Mouse (Mus musculus): ENCODE measurements around the gene Ctsd. TPM values are rescaled to one million over a fixed set of nuclear protein-coding genes. Genes with fewer than 3 reads are reported as not detected.

Gene Ctsd
- polyA plus RNA-seq, 1 experiment from 2014 or later: 132 TPM

GRCm38 (mm10) chr7:142370937-142371336, 16.9 kb downstream of the Ctsd start:
- Histone ChIP-seq H3K27ac (no peak overlapping the region), H3K9me3 (no peaks in the 10 kb centered on the region), H3K36me3 (replicated peaks) (peaks cover 3% of the 10 kb centered on the region), H3K4me3 (replicated peaks) (no peak overlapping the region), H3K4me1 (peaks cover 13% of the 10 kb centered on the region), H3K9ac (no peak overlapping the region), H3K4me2 (no peak overlapping the region), H3K27me3 (peaks cover 65% of the 10 kb centered on the region)
- ATAC-seq (ENCODE audit: low FRiP score): no peak
- 85% methylated on average over 18 of the region's 18 CpGs for WGBS

DNA sequence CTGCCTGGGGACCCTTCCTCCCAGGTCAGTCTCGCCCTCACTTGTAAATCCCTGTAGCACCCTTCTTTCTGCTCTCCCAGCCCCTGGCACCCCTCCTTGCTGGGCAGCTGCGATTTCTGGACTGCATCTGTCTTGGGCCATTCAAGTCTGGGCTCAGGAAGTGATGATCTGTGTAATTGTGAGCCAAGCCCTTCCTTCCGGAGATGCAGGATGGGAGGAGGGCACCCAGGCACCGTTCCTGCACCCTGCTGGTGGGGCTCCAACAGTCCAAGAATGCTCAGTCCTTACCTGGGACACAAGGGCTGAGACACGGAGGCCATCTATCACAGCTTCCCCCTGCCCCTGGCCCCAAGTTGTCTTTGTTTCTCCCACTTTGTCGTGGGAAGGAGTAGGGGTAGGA, 18.0 kb downstream of the Ctsd start:
- no peak for ATAC-seq (ENCODE audit: low FRiP score)
- no peaks in the 10 kb centered on the region; the same call in none of the 2 replicates for H3K36me3 ChIP-seq (replicated peaks)
- H3K4me3 ChIP-seq (replicated peaks): no peak overlapping the region
- no peaks in the 10 kb centered on the region for H3K9me3 ChIP-seq
- peaks cover 13% of the 10 kb centered on the region for H3K4me1 ChIP-seq
- WGBS: 77% methylated on average over 6 of the region's 6 CpGs
- H3K27ac ChIP-seq: no peak overlapping the region
- peaks cover 65% of the 10 kb centered on the region for H3K27me3 ChIP-seq
- H3K4me2 ChIP-seq: no peak overlapping the region
- H3K9ac ChIP-seq: no peak overlapping the region

GRCm38 (mm10) chr7:142368856-142369255, 19.0 kb downstream of the Ctsd start:
- no peaks in the 10 kb centered on the region for H3K9me3 ChIP-seq
- H3K4me1 ChIP-seq: peaks cover 13% of the 10 kb centered on the region
- no peak for ATAC-seq (ENCODE audit: low FRiP score)
- H3K27me3 ChIP-seq: peaks cover 58% of the 10 kb centered on the region
- H3K4me3 ChIP-seq (replicated peaks): no peak overlapping the region
- no peak overlapping the region for H3K27ac ChIP-seq
- H3K36me3 ChIP-seq (replicated peaks): no peaks in the 10 kb centered on the region
- H3K9ac ChIP-seq: no peak overlapping the region
- H3K4me2 ChIP-seq: no peak overlapping the region
- WGBS: 83% methylated on average over 2 of the region's 2 CpGs

- Histone ChIP-seq H3K4me1 (no peaks in the 10 kb centered on the region), H3K27ac (no peak overlapping the region), H3K4me2 (no peak overlapping the region), H3K27me3 (0 out of 2 replicates have a peak, but pooled peaks cover 11% of the 10 kb centered on the region), H3K36me3 (replicated peaks) (no peaks in the 10 kb centered on the region), H3K9me3 (no peaks in the 10 kb centered on the region), H3K9ac (no peak overlapping the region), H3K4me3 (replicated peaks) (no peak overlapping the region)
- ATAC-seq (ENCODE audit: low FRiP score): no peak
- 83% methylated on average over 4 of the region's 4 CpGs for WGBS
These were observed 24.7 kb downstream of the Ctsd start for GRCm38 (mm10) chr7:142363107-142363506.

GRCm38 (mm10) chr7:142360743-142361142, 27.1 kb downstream of the Ctsd start:
- H3K36me3 ChIP-seq (replicated peaks): no peaks in the 10 kb centered on the region
- no peak overlapping the region for H3K4me3 ChIP-seq (replicated peaks)
- no peak overlapping the region for H3K27ac ChIP-seq
- no peak overlapping the region for H3K9ac ChIP-seq
- H3K4me1 ChIP-seq: no peaks in the 10 kb centered on the region
- H3K27me3 ChIP-seq: 0 out of 2 replicates have a peak, but pooled peaks cover 12% of the 10 kb centered on the region
- ATAC-seq (ENCODE audit: low FRiP score): no peak
- no peak overlapping the region for H3K4me2 ChIP-seq
- no peaks in the 10 kb centered on the region for H3K9me3 ChIP-seq

DNA sequence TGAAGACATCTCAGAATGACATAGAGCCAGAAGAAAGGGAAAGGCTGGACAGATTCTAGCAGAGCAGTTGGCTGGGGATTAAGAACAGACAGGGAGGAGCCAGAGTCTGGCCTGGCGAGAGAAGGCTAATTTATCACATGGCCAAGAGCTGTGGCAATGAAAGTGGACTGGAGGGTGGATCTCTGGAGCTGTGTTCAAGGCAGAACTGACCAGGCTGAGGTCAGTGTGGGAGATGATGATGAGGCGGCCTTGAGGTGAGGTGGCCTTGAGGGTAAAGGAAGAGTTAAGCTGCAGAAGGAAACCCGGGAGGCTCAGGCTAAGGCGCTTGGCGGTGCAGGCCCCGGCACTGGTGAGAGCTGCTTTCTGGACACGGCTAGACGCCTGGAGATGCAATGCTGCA, 28.7 kb downstream of the Ctsd start:
- H3K27ac ChIP-seq: no peak overlapping the region

GRCm38 (mm10) chr7:142357566-142357965, 30.3 kb downstream of the Ctsd start:
- Histone ChIP-seq H3K4me2 (no peak overlapping the region), H3K9me3 (no peaks in the 10 kb centered on the region), H3K9ac (no peak overlapping the region), H3K4me1 (no peaks in the 10 kb centered on the region), H3K27me3 (0 out of 2 replicates have a peak, but pooled peaks cover 9% of the 10 kb centered on the region), H3K27ac (no peak overlapping the region), H3K36me3 (replicated peaks) (no peaks in the 10 kb centered on the region), H3K4me3 (replicated peaks) (no peak overlapping the region)
- no peak for ATAC-seq (ENCODE audit: low FRiP score)
- 84% methylated on average over 3 of the region's 3 CpGs for WGBS

More for the DNA sequence above, 28.7 kb downstream of the Ctsd start:
- 74% methylated on average over 8 of the region's 8 CpGs for WGBS
- H3K36me3 ChIP-seq (replicated peaks): no peaks in the 10 kb centered on the region
- 0 out of 2 replicates have a peak, but pooled peaks cover 15% of the 10 kb centered on the region for H3K27me3 ChIP-seq
- no peak overlapping the region for H3K4me3 ChIP-seq (replicated peaks)
- H3K9me3 ChIP-seq: no peaks in the 10 kb centered on the region
- no peak overlapping the region for H3K4me2 ChIP-seq
- ATAC-seq (ENCODE audit: low FRiP score): no peak
- H3K9ac ChIP-seq: no peak overlapping the region
- H3K4me1 ChIP-seq: no peaks in the 10 kb centered on the region

DNA sequence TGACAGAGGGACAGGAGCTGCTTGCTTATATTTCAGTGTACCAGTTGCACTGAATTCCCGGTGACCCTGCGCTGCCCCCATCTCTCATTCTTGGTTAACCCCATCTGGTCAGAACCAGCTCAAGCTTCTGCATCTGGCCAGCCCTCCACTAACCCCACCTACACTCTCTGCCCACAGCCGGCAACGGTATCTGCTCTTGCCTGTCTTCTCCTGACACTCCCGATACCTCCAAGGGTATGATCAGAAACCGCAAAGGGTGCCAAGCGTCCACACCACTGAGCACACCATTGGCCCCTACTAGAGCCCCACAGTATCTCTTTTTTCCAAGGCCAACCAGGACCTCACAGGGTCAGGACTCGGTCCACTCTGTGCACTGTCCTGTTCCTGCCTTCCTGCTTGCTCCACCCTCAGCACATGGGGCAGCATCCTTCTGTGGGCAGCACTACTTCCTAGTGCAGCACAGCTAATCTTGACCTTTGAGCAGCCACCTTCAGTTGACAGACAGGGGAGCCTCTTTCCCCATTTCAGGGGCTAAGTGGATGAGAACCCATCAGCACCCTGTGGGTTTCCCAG, 33.1 kb downstream of the Ctsd start:
- Histone ChIP-seq H3K9me3 (no peaks in the 10 kb centered on the region), H3K27me3 (0 out of 2 replicates have a peak, but pooled peaks cover 7% of the 10 kb centered on the region), H3K27ac (no peak overlapping the region), H3K4me3 (replicated peaks) (no peak overlapping the region), H3K4me1 (peaks cover 8% of the 10 kb centered on the region), H3K9ac (no peak overlapping the region), H3K36me3 (replicated peaks) (no peaks in the 10 kb centered on the region), H3K4me2 (no peak overlapping the region)
- ATAC-seq (ENCODE audit: low FRiP score): no peak
- 81% methylated on average over 8 of the region's 8 CpGs for WGBS

DNA sequence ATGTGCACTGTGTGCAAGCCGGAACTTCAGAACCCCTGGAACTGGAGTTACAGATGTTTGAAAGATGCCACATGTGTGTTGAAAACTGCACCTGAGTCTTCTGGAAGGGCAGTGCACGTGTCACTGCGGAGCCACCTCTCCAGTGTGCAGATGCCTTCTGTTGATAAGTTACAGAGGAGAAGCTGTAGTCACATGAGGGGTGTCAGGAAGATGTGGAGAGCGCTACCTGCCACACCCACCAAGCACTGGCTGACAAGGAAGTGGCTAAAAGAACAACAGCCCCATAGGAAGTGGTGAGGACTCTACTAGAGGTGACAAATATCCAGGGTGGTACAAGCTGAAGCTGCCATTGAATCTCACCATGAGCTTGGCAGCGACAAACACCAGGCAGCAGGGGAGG, 34.0 kb downstream of the Ctsd start:
- Histone ChIP-seq H3K27me3 (0 out of 2 replicates have a peak, but pooled peaks cover 7% of the 10 kb centered on the region), H3K4me1 (peaks cover 13% of the 10 kb centered on the region), H3K9ac (no peak overlapping the region), H3K4me2 (no peak overlapping the region), H3K9me3 (no peaks in the 10 kb centered on the region), H3K36me3 (replicated peaks) (no peaks in the 10 kb centered on the region), H3K4me3 (replicated peaks) (no peak overlapping the region), H3K27ac (no peak overlapping the region)
- ATAC-seq (ENCODE audit: low FRiP score): no peak
- 80% methylated on average over 5 of the region's 5 CpGs for WGBS

DNA sequence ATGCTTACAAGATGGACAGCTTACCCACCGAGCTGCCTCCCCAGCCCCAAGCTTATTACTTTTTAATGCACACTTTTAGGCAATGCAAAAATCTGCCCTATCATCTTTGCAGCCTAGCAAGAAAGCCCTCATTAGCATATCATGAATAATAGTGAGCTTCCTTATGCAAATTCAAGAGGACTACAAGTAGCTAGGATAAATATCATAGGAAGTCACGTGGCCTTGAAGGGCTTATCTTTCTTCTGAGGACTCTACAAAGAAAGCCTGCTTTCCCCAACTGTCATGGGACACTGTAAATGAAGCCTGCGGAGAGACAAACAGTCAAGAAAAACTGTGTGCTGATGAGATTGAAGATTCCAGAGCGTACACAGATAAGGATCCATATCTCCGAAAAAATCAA, 36.3 kb downstream of the Ctsd start:
- Histone ChIP-seq H3K9ac (no peak overlapping the region), H3K9me3 (no peaks in the 10 kb centered on the region), H3K27me3 (0 out of 2 replicates have a peak, but pooled peaks cover 7% of the 10 kb centered on the region), H3K4me3 (replicated peaks) (no peak overlapping the region), H3K27ac (no peak overlapping the region), H3K4me2 (no peak overlapping the region), H3K36me3 (replicated peaks) (no peaks in the 10 kb centered on the region), H3K4me1 (peaks cover 13% of the 10 kb centered on the region)
- ATAC-seq (ENCODE audit: low FRiP score): 0 out of 2 replicates have a peak, but pooled peaks have one; percentile 30
- WGBS: 67% methylated on average over 5 of the region's 5 CpGs

GRCm38 (mm10) chr7:142349308-142349961, 38.4 kb downstream of the Ctsd start:
- 32% methylated on average over 9 of the region's 9 CpGs for WGBS
- H3K4me3 ChIP-seq (replicated peaks): no peak overlapping the region
- H3K4me2 ChIP-seq: no peak overlapping the region
- ATAC-seq (ENCODE audit: low FRiP score): peak; percentile 85
- H3K36me3 ChIP-seq (replicated peaks): no peaks in the 10 kb centered on the region
- H3K9me3 ChIP-seq: no peaks in the 10 kb centered on the region
- H3K9ac ChIP-seq: no peak overlapping the region
- H3K4me1 ChIP-seq: peaks cover 13% of the 10 kb centered on the region
- no peaks in the 10 kb centered on the region for H3K27me3 ChIP-seq
- H3K27ac ChIP-seq: peak overlapping the region; percentile 53; the same call in 1 of the 2 replicates

GRCm38 (mm10) chr7:142347542-142347941, 40.3 kb downstream of the Ctsd start:
- no peaks in the 10 kb centered on the region for H3K27me3 ChIP-seq
- H3K9me3 ChIP-seq: no peaks in the 10 kb centered on the region
- H3K4me3 ChIP-seq (replicated peaks): no peak overlapping the region
- no peak overlapping the region for H3K9ac ChIP-seq
- H3K27ac ChIP-seq: no peak overlapping the region
- H3K4me2 ChIP-seq: no peak overlapping the region
- peaks cover 13% of the 10 kb centered on the region for H3K4me1 ChIP-seq
- WGBS: 88% methylated on average over 4 of the region's 4 CpGs
- no peaks in the 10 kb centered on the region for H3K36me3 ChIP-seq (replicated peaks)
- ATAC-seq (ENCODE audit: low FRiP score): no peak

DNA sequence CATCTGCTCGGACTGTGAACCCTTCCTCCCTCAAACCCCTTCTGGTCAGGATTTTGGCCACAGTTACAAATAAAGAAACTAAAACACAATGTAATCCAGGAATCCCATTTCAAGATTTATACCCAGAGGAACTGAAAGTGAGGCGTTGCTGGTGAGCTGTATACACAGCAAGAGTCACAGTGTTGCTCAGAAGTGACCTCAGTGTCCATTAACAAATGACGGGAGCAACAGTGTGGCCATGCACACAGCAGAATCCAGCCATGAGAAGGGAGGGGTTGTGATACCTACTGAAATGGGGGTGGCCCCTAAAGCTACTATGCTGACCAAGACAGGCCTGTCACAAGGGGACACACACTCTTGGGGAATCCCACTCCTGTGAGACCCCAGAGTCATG, 45.6 kb downstream of the Ctsd start:
- Histone ChIP-seq H3K27me3 (no peaks in the 10 kb centered on the region), H3K4me1 (peaks cover 3% of the 10 kb centered on the region; the same call in 1 of the 2 replicates), H3K9me3 (no peaks in the 10 kb centered on the region), H3K27ac (no peak overlapping the region), H3K4me3 (replicated peaks) (no peak overlapping the region), H3K9ac (no peak overlapping the region), H3K36me3 (replicated peaks) (no peaks in the 10 kb centered on the region), H3K4me2 (no peak overlapping the region)
- 80% methylated on average over 3 of the region's 3 CpGs for WGBS
- no peak for ATAC-seq (ENCODE audit: low FRiP score)
